Mouse (Mus musculus) urinary bladder, adult 2 months (tissue): ENCODE data around the gene Zfp454. TPM values are rescaled to one million over a fixed set of nuclear protein-coding genes. Genes with fewer than 3 reads are reported as not detected.

Source experiments
- DNase-seq: peaks from one replicate; pipeline ENCODE4 v3.0.0; 2022; ENCODE audit warnings: low spot score
- polyA plus RNA-seq: library from polyadenylated mRNA; depleted of rRNA; stranded (reverse); fragments of >200 nt; gene quantifications from 2 replicates; pipeline ENCODE4 v1.2.3, GENCODE M21; 2012; rRNA removed

The Zfp454 gene
- polyA plus RNA-seq, 1 experiment: 2.0 TPM

DNA sequence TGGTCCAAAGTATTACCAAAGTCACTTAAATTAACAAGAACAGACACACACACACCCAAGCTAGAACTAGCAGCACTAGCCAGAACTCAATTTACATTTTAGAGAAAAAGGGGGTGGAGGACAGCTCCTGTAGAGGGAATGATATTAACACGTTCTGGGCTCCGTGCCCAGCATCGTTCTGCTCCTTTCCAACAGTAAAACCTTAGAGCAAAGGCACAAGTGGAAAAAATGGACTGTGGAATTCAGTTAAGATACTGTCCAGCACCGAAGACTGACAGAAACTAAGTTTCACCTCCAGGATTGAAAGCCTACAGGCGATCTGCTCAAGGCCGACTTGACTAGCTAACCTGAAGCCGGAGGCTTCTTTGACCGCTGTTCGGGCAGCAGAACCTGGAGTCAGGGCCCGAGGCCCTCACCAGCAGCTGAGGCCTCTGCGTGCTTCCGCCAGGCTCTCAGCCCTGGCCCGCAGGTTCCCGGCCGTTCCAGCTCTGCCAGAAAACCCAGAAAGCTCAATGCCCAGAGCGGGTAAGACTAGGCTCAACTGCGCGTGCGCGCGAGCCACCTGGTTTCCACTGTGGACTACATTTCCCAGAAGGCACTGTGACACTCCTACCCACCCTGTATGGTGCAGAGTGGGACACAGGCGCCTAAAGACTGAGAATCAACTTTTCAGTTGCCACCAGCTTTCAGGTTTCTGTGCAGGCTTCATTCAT, 46.3 kb downstream of the Zfp454 start, which contains the start of gene Zfp879:
Zfp879 (minus strand) TSS at position 530 of the 713 bp plus-strand sequence.
- DNase-seq: peak; percentile 73

DNA sequence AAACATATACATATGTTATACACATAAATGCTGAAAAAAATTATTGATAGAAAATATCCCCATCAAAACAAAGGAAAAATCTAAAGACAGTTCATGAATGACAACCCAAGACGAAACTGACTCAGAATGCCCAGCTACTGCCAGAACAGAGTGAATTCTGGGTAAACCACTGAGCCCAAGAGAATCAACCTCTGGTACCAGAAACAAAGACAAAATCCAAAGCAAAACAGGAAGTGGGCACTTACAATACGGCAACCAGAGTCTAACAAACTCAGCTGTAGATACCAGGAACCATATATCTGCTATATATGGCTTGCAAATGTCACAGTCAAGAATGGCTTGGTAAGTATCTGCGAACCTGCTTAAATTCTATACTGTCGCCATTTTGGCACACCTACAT, 51.7 kb downstream of the Zfp454 start:
- no peak for DNase-seq

GRCm38 (mm10) chr11:50827010-50827953, 60.2 kb downstream of the Zfp454 start, which contains the start of gene Zfp354c:
TSS of gene Zfp354c (minus strand) at chr11:50827724.
- peak; percentile 73 for DNase-seq

- no peak for DNase-seq
Observed at GRCm38 (mm10) chr11:50826214-50826613, 61.2 kb downstream of the Zfp454 start.

Other genes starting within 250 kb of the Zfp454 start
- gene Zfp354c, start 59.9 kb downstream of the Zfp454 start, polyA plus RNA-seq: 7.4 and 9.6 TPM in 2 replicates
- gene Zfp879, start 46.1 kb downstream of the Zfp454 start, polyA plus RNA-seq: 0.88 and 1.3 TPM in 2 replicates
- not detected in 2 replicates for gene Grm6, start 37.0 kb downstream of the Zfp454 start, polyA plus RNA-seq
- 5.1 and 5.3 TPM in 2 replicates for gene Zfp2, start 28.5 kb upstream of the Zfp454 start, polyA plus RNA-seq
- gene Zfp354b, start 44.0 kb upstream of the Zfp454 start, polyA plus RNA-seq: 2.1 and 2.6 TPM in 2 replicates
- gene 4933414I15Rik, start 56.1 kb upstream of the Zfp454 start, polyA plus RNA-seq: not detected in 2 replicates
- not detected in 2 replicates for gene Prop1, start 66.1 kb upstream of the Zfp454 start, polyA plus RNA-seq
- gene Olfr1378, start 78.9 kb upstream of the Zfp454 start, polyA plus RNA-seq: not detected in 2 replicates
- gene Olfr1377, start 94.3 kb upstream of the Zfp454 start, polyA plus RNA-seq: not detected in 2 replicates
- not detected in 2 replicates for gene Olfr51, start 115.9 kb upstream of the Zfp454 start, polyA plus RNA-seq
- not detected in 2 replicates for gene Olfr54, start 126.6 kb upstream of the Zfp454 start, polyA plus RNA-seq
- not detected in 2 replicates for gene Olfr1375, start 160.5 kb upstream of the Zfp454 start, polyA plus RNA-seq
- 5.1 and 6.9 TPM in 2 replicates for gene Zfp354a, start 171.6 kb upstream of the Zfp454 start, polyA plus RNA-seq